Mouse (Mus musculus): ENCODE data around the gene Mical3. TPM values are rescaled to one million over a fixed set of nuclear protein-coding genes. Genes with fewer than 3 reads are reported as not detected.

Mical3 gene
- polyA plus RNA-seq, 1 experiment = 10.3 TPM

- Histone ChIP-seq H3ac (ENCODE audit: control insufficient read depth, insufficient read length, low read depth) (no peak overlapping the region), H3K4me3 (ENCODE audit: insufficient read depth, poor library complexity, severe bottlenecking) (no peak overlapping the region), H3K27me3 (ENCODE audit: control insufficient read depth, insufficient read depth, insufficient read length) (no peaks in the 10 kb centered on the region), H3K36me3 (ENCODE audit: control insufficient read depth, insufficient read depth) (no peaks in the 10 kb centered on the region), H3K79me3 (ENCODE audit: low read depth) (no peaks in the 10 kb centered on the region), H3K79me2 (ENCODE audit: control insufficient read depth, insufficient read depth) (no peaks in the 10 kb centered on the region)
- no peak for TF ChIP-seq MYOG (IDR thresholded peaks at IDR 0.05; ENCODE audit: control insufficient read depth, extremely low read depth, insufficient read length)
- no peak for TF ChIP-seq FOSL1 (IDR thresholded peaks at IDR 0.05; ENCODE audit: insufficient read depth, low read length, poor library complexity, severe bottlenecking)
- TF ChIP-seq MAX (IDR thresholded peaks at IDR 0.05) = no peak
- TF ChIP-seq CEBPB (IDR thresholded peaks at IDR 0.05; ENCODE audit: low read depth) = no peak
- no peak for TF ChIP-seq USF1 (IDR thresholded peaks at IDR 0.05; ENCODE audit: low read depth)
- no peak for TF ChIP-seq MYOD1 (IDR thresholded peaks at IDR 0.05; ENCODE audit: control insufficient read depth, insufficient read length, low read depth)
- no peak for TF ChIP-seq CTCF (IDR thresholded peaks at IDR 0.05; ENCODE audit: control insufficient read depth, insufficient read depth, insufficient read length)
Observed at GRCm38 (mm10) chr6:121162616-121163015, 31.8 kb upstream of the Mical3 start.

- Histone ChIP-seq H3K27me3 (ENCODE audit: control insufficient read depth, insufficient read depth, insufficient read length) (no peaks in the 10 kb centered on the region), H3ac (ENCODE audit: control insufficient read depth, insufficient read length, low read depth) (no peak overlapping the region), H3K79me3 (ENCODE audit: low read depth) (no peaks in the 10 kb centered on the region), H3K4me3 (ENCODE audit: insufficient read depth, poor library complexity, severe bottlenecking) (no peak overlapping the region), H3K79me2 (ENCODE audit: control insufficient read depth, insufficient read depth) (no peaks in the 10 kb centered on the region), H3K36me3 (ENCODE audit: control insufficient read depth, insufficient read depth) (no peaks in the 10 kb centered on the region)
- TF ChIP-seq FOSL1 (IDR thresholded peaks at IDR 0.05; ENCODE audit: insufficient read depth, low read length, poor library complexity, severe bottlenecking) (no peak), MYOD1 (IDR thresholded peaks at IDR 0.05; ENCODE audit: control insufficient read depth, insufficient read length, low read depth) (no peak), CEBPB (IDR thresholded peaks at IDR 0.05; ENCODE audit: low read depth) (no peak), CTCF (IDR thresholded peaks at IDR 0.05; ENCODE audit: control insufficient read depth, insufficient read depth, insufficient read length) (no peak), MYOG (IDR thresholded peaks at IDR 0.05; ENCODE audit: control insufficient read depth, extremely low read depth, insufficient read length) (no peak), USF1 (IDR thresholded peaks at IDR 0.05; ENCODE audit: low read depth) (no peak), MAX (IDR thresholded peaks at IDR 0.05) (no peak)
Observed at GRCm38 (mm10) chr6:121160126-121160525, 29.3 kb upstream of the Mical3 start.

GRCm38 (mm10) chr6:121159616-121160015 is 28.8 kb upstream of the Mical3 start:
- H3K4me3 ChIP-seq (ENCODE audit: insufficient read depth, poor library complexity, severe bottlenecking) = no peak overlapping the region
- H3K36me3 ChIP-seq (ENCODE audit: control insufficient read depth, insufficient read depth) = no peaks in the 10 kb centered on the region
- H3K79me2 ChIP-seq (ENCODE audit: control insufficient read depth, insufficient read depth) = no peaks in the 10 kb centered on the region
- no peak overlapping the region for H3ac ChIP-seq (ENCODE audit: control insufficient read depth, insufficient read length, low read depth)
- no peaks in the 10 kb centered on the region for H3K79me3 ChIP-seq (ENCODE audit: low read depth)
- peak; percentile 17 for TF ChIP-seq MAX (IDR thresholded peaks at IDR 0.05)
- peak; percentile 52 for TF ChIP-seq MYOD1 (IDR thresholded peaks at IDR 0.05; ENCODE audit: control insufficient read depth, insufficient read length, low read depth)
- peak; percentile 45 for TF ChIP-seq FOSL1 (IDR thresholded peaks at IDR 0.05; ENCODE audit: insufficient read depth, low read length, poor library complexity, severe bottlenecking)
- TF ChIP-seq USF1 (IDR thresholded peaks at IDR 0.05; ENCODE audit: low read depth) = no peak
- no peaks in the 10 kb centered on the region for H3K27me3 ChIP-seq (ENCODE audit: control insufficient read depth, insufficient read depth, insufficient read length)

- Histone ChIP-seq H3ac (ENCODE audit: control insufficient read depth, insufficient read length, low read depth) (no peak overlapping the region), H3K79me2 (ENCODE audit: control insufficient read depth, insufficient read depth) (no peaks in the 10 kb centered on the region), H3K79me3 (ENCODE audit: low read depth) (no peaks in the 10 kb centered on the region), H3K36me3 (ENCODE audit: control insufficient read depth, insufficient read depth) (no peaks in the 10 kb centered on the region), H3K27me3 (ENCODE audit: control insufficient read depth, insufficient read depth, insufficient read length) (no peaks in the 10 kb centered on the region), H3K4me3 (ENCODE audit: insufficient read depth, poor library complexity, severe bottlenecking) (no peak overlapping the region)
- TF ChIP-seq MAX (IDR thresholded peaks at IDR 0.05) (no peak), CTCF (IDR thresholded peaks at IDR 0.05; ENCODE audit: control insufficient read depth, insufficient read depth, insufficient read length) (no peak), FOSL1 (IDR thresholded peaks at IDR 0.05; ENCODE audit: insufficient read depth, low read length, poor library complexity, severe bottlenecking) (no peak), MYOG (IDR thresholded peaks at IDR 0.05; ENCODE audit: control insufficient read depth, extremely low read depth, insufficient read length) (no peak), USF1 (IDR thresholded peaks at IDR 0.05; ENCODE audit: low read depth) (no peak), MYOD1 (IDR thresholded peaks at IDR 0.05; ENCODE audit: control insufficient read depth, insufficient read length, low read depth) (no peak), CEBPB (IDR thresholded peaks at IDR 0.05; ENCODE audit: low read depth) (no peak)
Observed at GRCm38 (mm10) chr6:121156030-121156429, 25.2 kb upstream of the Mical3 start.

GRCm38 (mm10) chr6:121154451-121155300 is 23.9 kb upstream of the Mical3 start:
- no peaks in the 10 kb centered on the region for H3K27me3 ChIP-seq (ENCODE audit: control insufficient read depth, insufficient read depth, insufficient read length)
- H3ac ChIP-seq (ENCODE audit: control insufficient read depth, insufficient read length, low read depth) = no peak overlapping the region
- no peaks in the 10 kb centered on the region for H3K79me2 ChIP-seq (ENCODE audit: control insufficient read depth, insufficient read depth)
- H3K4me3 ChIP-seq (ENCODE audit: insufficient read depth, poor library complexity, severe bottlenecking) = no peak overlapping the region
- H3K79me3 ChIP-seq (ENCODE audit: low read depth) = no peaks in the 10 kb centered on the region
- TF ChIP-seq USF1 (IDR thresholded peaks at IDR 0.05; ENCODE audit: low read depth) = no peak
- no peaks in the 10 kb centered on the region for H3K36me3 ChIP-seq (ENCODE audit: control insufficient read depth, insufficient read depth)

GRCm38 (mm10) chr6:121153177-121153576 is 22.4 kb upstream of the Mical3 start:
- Histone ChIP-seq H3K4me3 (ENCODE audit: insufficient read depth, poor library complexity, severe bottlenecking) (no peak overlapping the region), H3ac (ENCODE audit: control insufficient read depth, insufficient read length, low read depth) (no peak overlapping the region), H3K27me3 (ENCODE audit: control insufficient read depth, insufficient read depth, insufficient read length) (no peaks in the 10 kb centered on the region), H3K79me3 (ENCODE audit: low read depth) (no peaks in the 10 kb centered on the region), H3K79me2 (ENCODE audit: control insufficient read depth, insufficient read depth) (no peaks in the 10 kb centered on the region), H3K36me3 (ENCODE audit: control insufficient read depth, insufficient read depth) (no peaks in the 10 kb centered on the region)
- no peak for TF ChIP-seq MAX (IDR thresholded peaks at IDR 0.05)
- TF ChIP-seq MYOG (IDR thresholded peaks at IDR 0.05; ENCODE audit: control insufficient read depth, extremely low read depth, insufficient read length) = no peak
- TF ChIP-seq CEBPB (IDR thresholded peaks at IDR 0.05; ENCODE audit: low read depth) = no peak
- no peak for TF ChIP-seq MYOD1 (IDR thresholded peaks at IDR 0.05; ENCODE audit: control insufficient read depth, insufficient read length, low read depth)
- TF ChIP-seq CTCF (IDR thresholded peaks at IDR 0.05; ENCODE audit: control insufficient read depth, insufficient read depth, insufficient read length) = no peak
- no peak for TF ChIP-seq USF1 (IDR thresholded peaks at IDR 0.05; ENCODE audit: low read depth)
- TF ChIP-seq FOSL1 (IDR thresholded peaks at IDR 0.05; ENCODE audit: insufficient read depth, low read length, poor library complexity, severe bottlenecking) = no peak

Measured in C2C12 (cell line).